Mouse (Mus musculus): ENCODE results near the gene Hps3. TPM values are rescaled to one million over a fixed set of nuclear protein-coding genes. Genes with fewer than 3 reads are reported as not detected.

Hps3 gene
- polyA plus RNA-seq, 1 experiment from 2014 or later: 15.9 TPM

- ATAC-seq (ENCODE audit: low FRiP score) (no peak), DNase-seq (ENCODE audit: low spot score) (no peak)
- Histone ChIP-seq H3K4me3 (ENCODE audit: low read depth, low read length) (no peak overlapping the region), H3K9me3 (ENCODE audit: control insufficient read depth, low read length) (no peaks in the 10 kb centered on the region), H3K9ac (ENCODE audit: low read depth, low read length) (no peak overlapping the region), H3K4me2 (replicated peaks; ENCODE audit: low read depth, low read length) (no peak overlapping the region), H3K27me3 (ENCODE audit: control insufficient read depth, insufficient read depth, low read length) (no peaks in the 10 kb centered on the region), H3K36me3 (ENCODE audit: control insufficient read depth, insufficient read depth, low read length) (no peaks in the 10 kb centered on the region), H3K4me1 (replicated peaks; ENCODE audit: control insufficient read depth, insufficient read depth, low read length) (no peaks in the 10 kb centered on the region), H3K27ac (ENCODE audit: low read depth, low read length) (no peak overlapping the region)
- WGBS: 94% methylated on average over 2 of the region's 2 CpGs
Measured at GRCm38 (mm10) chr3:19964625-19965188, 70.4 kb downstream of the Hps3 start.

GRCm38 (mm10) chr3:19962769-19963513, 72.2 kb downstream of the Hps3 start:
- WGBS: 87% methylated on average over 3 of the region's 3 CpGs
- no peak overlapping the region for H3K27ac ChIP-seq (ENCODE audit: low read depth, low read length)
- no peak for DNase-seq (ENCODE audit: low spot score)
- ATAC-seq (ENCODE audit: low FRiP score): no peak
- H3K4me1 ChIP-seq (replicated peaks; ENCODE audit: control insufficient read depth, insufficient read depth, low read length): no peaks in the 10 kb centered on the region
- no peak overlapping the region for H3K9ac ChIP-seq (ENCODE audit: low read depth, low read length)
- H3K36me3 ChIP-seq (ENCODE audit: control insufficient read depth, insufficient read depth, low read length): no peaks in the 10 kb centered on the region
- no peak overlapping the region for H3K4me3 ChIP-seq (ENCODE audit: low read depth, low read length)
- H3K27me3 ChIP-seq (ENCODE audit: control insufficient read depth, insufficient read depth, low read length): no peaks in the 10 kb centered on the region
- no peaks in the 10 kb centered on the region for H3K9me3 ChIP-seq (ENCODE audit: control insufficient read depth, low read length)
- no peak overlapping the region for H3K4me2 ChIP-seq (replicated peaks; ENCODE audit: low read depth, low read length)

- WGBS: 85% methylated on average over 2 of the region's 2 CpGs
- ATAC-seq (ENCODE audit: low FRiP score): no peak
- H3K36me3 ChIP-seq (ENCODE audit: control insufficient read depth, insufficient read depth, low read length): no peaks in the 10 kb centered on the region
Measured at GRCm38 (mm10) chr3:19961341-19961740, 73.8 kb downstream of the Hps3 start.

GRCm38 (mm10) chr3:19960570-19961114, 74.5 kb downstream of the Hps3 start:
- Histone ChIP-seq H3K9ac (ENCODE audit: low read depth, low read length) (no peak overlapping the region), H3K27me3 (ENCODE audit: control insufficient read depth, insufficient read depth, low read length) (no peaks in the 10 kb centered on the region), H3K4me3 (ENCODE audit: low read depth, low read length) (no peak overlapping the region), H3K27ac (ENCODE audit: low read depth, low read length) (no peak overlapping the region), H3K9me3 (ENCODE audit: control insufficient read depth, low read length) (no peaks in the 10 kb centered on the region), H3K36me3 (ENCODE audit: control insufficient read depth, insufficient read depth, low read length) (no peaks in the 10 kb centered on the region), H3K4me2 (replicated peaks; ENCODE audit: low read depth, low read length) (no peak overlapping the region), H3K4me1 (replicated peaks; ENCODE audit: control insufficient read depth, insufficient read depth, low read length) (no peaks in the 10 kb centered on the region)
- DNase-seq (ENCODE audit: low spot score) (no peak), ATAC-seq (ENCODE audit: low FRiP score) (no peak)
- WGBS: 77% methylated on average over 3 of the region's 3 CpGs

More at GRCm38 (mm10) chr3:19961341-19961740, 73.8 kb downstream of the Hps3 start:
- H3K9me3 ChIP-seq (ENCODE audit: control insufficient read depth, low read length): no peaks in the 10 kb centered on the region
- H3K9ac ChIP-seq (ENCODE audit: low read depth, low read length): no peak overlapping the region
- no peaks in the 10 kb centered on the region for H3K27me3 ChIP-seq (ENCODE audit: control insufficient read depth, insufficient read depth, low read length)
- no peaks in the 10 kb centered on the region for H3K4me1 ChIP-seq (replicated peaks; ENCODE audit: control insufficient read depth, insufficient read depth, low read length)
- H3K4me2 ChIP-seq (replicated peaks; ENCODE audit: low read depth, low read length): no peak overlapping the region
- H3K4me3 ChIP-seq (ENCODE audit: low read depth, low read length): no peak overlapping the region
- no peak overlapping the region for H3K27ac ChIP-seq (ENCODE audit: low read depth, low read length)
- no peak for DNase-seq (ENCODE audit: low spot score)

GRCm38 (mm10) chr3:19958983-19959382, 76.1 kb downstream of the Hps3 start:
- no peaks in the 10 kb centered on the region for H3K27me3 ChIP-seq (ENCODE audit: control insufficient read depth, insufficient read depth, low read length)
- 67% methylated on average over 1 of the region's 1 CpGs for WGBS
- DNase-seq (ENCODE audit: low spot score) (no peak), ATAC-seq (ENCODE audit: low FRiP score) (no peak)
- H3K36me3 ChIP-seq (ENCODE audit: control insufficient read depth, insufficient read depth, low read length): no peaks in the 10 kb centered on the region
- H3K27ac ChIP-seq (ENCODE audit: low read depth, low read length): no peak overlapping the region
- no peaks in the 10 kb centered on the region for H3K4me1 ChIP-seq (replicated peaks; ENCODE audit: control insufficient read depth, insufficient read depth, low read length)
- no peaks in the 10 kb centered on the region for H3K9me3 ChIP-seq (ENCODE audit: control insufficient read depth, low read length)
- no peak overlapping the region for H3K4me3 ChIP-seq (ENCODE audit: low read depth, low read length)
- H3K9ac ChIP-seq (ENCODE audit: low read depth, low read length): no peak overlapping the region
- no peak overlapping the region for H3K4me2 ChIP-seq (replicated peaks; ENCODE audit: low read depth, low read length)

- Histone ChIP-seq H3K9ac (ENCODE audit: low read depth, low read length) (no peak overlapping the region), H3K9me3 (ENCODE audit: control insufficient read depth, low read length) (no peaks in the 10 kb centered on the region), H3K27ac (ENCODE audit: low read depth, low read length) (no peak overlapping the region), H3K4me3 (ENCODE audit: low read depth, low read length) (no peak overlapping the region), H3K27me3 (ENCODE audit: control insufficient read depth, insufficient read depth, low read length) (no peaks in the 10 kb centered on the region), H3K4me2 (replicated peaks; ENCODE audit: low read depth, low read length) (no peak overlapping the region), H3K4me1 (replicated peaks; ENCODE audit: control insufficient read depth, insufficient read depth, low read length) (no peaks in the 10 kb centered on the region), H3K36me3 (ENCODE audit: control insufficient read depth, insufficient read depth, low read length) (no peaks in the 10 kb centered on the region)
- no peak for ATAC-seq (ENCODE audit: low FRiP score)
- DNase-seq (ENCODE audit: low spot score): no peak
Measured at GRCm38 (mm10) chr3:19958031-19958430, 77.1 kb downstream of the Hps3 start.

- WGBS: 21% methylated on average over 5 of the region's 5 CpGs
- Histone ChIP-seq H3K4me3 (ENCODE audit: low read depth, low read length) (no peak within 1 kb of the TSS), H3K4me2 (replicated peaks; ENCODE audit: low read depth, low read length) (no peak within 1 kb of the TSS), H3K27ac (ENCODE audit: low read depth, low read length) (no peak within 1 kb of the TSS), H3K9me3 (ENCODE audit: control insufficient read depth, low read length) (no peaks in the 10 kb centered on the region), H3K9ac (ENCODE audit: low read depth, low read length) (no peak within 1 kb of the TSS), H3K36me3 (ENCODE audit: control insufficient read depth, insufficient read depth, low read length) (no peaks in the 10 kb centered on the region), H3K27me3 (ENCODE audit: control insufficient read depth, insufficient read depth, low read length) (no peaks in the 10 kb centered on the region), H3K4me1 (replicated peaks; ENCODE audit: control insufficient read depth, insufficient read depth, low read length) (no peaks in the 10 kb centered on the region)
- DNase-seq (ENCODE audit: low spot score) (peak; percentile 49), ATAC-seq (ENCODE audit: low FRiP score) (peak; percentile 69; the same call in 1 of the 2 replicates)
Measured at GRCm38 (mm10) chr3:19956885-19957284, 78.2 kb downstream of the Hps3 start, which contains the start of gene Cp. TSS of gene Cp (plus strand) at chr3:19957054.

GRCm38 (mm10) chr3:19953865-19954264, 81.2 kb downstream of the Hps3 start:
- no peaks in the 10 kb centered on the region for H3K4me1 ChIP-seq (replicated peaks; ENCODE audit: control insufficient read depth, insufficient read depth, low read length)
- H3K4me2 ChIP-seq (replicated peaks; ENCODE audit: low read depth, low read length): no peak overlapping the region
- DNase-seq (ENCODE audit: low spot score): peak; percentile 13
- WGBS: 11% methylated on average over 3 of the region's 3 CpGs
- no peaks in the 10 kb centered on the region for H3K27me3 ChIP-seq (ENCODE audit: control insufficient read depth, insufficient read depth, low read length)
- peak; percentile 49; the same call in 1 of the 2 replicates for ATAC-seq (ENCODE audit: low FRiP score)
- no peak overlapping the region for H3K27ac ChIP-seq (ENCODE audit: low read depth, low read length)
- H3K36me3 ChIP-seq (ENCODE audit: control insufficient read depth, insufficient read depth, low read length): no peaks in the 10 kb centered on the region
- H3K9me3 ChIP-seq (ENCODE audit: control insufficient read depth, low read length): no peaks in the 10 kb centered on the region
- no peak overlapping the region for H3K4me3 ChIP-seq (ENCODE audit: low read depth, low read length)
- no peak overlapping the region for H3K9ac ChIP-seq (ENCODE audit: low read depth, low read length)

GRCm38 (mm10) chr3:19953425-19953824, 81.7 kb downstream of the Hps3 start:
- Histone ChIP-seq H3K27me3 (ENCODE audit: control insufficient read depth, insufficient read depth, low read length) (no peaks in the 10 kb centered on the region), H3K9ac (ENCODE audit: low read depth, low read length) (no peak overlapping the region), H3K4me3 (ENCODE audit: low read depth, low read length) (no peak overlapping the region), H3K4me2 (replicated peaks; ENCODE audit: low read depth, low read length) (no peak overlapping the region), H3K4me1 (replicated peaks; ENCODE audit: control insufficient read depth, insufficient read depth, low read length) (no peaks in the 10 kb centered on the region), H3K9me3 (ENCODE audit: control insufficient read depth, low read length) (no peaks in the 10 kb centered on the region), H3K27ac (ENCODE audit: low read depth, low read length) (no peak overlapping the region), H3K36me3 (ENCODE audit: control insufficient read depth, insufficient read depth, low read length) (no peaks in the 10 kb centered on the region)
- WGBS: 9% methylated on average over 1 of the region's 1 CpGs
- DNase-seq (ENCODE audit: low spot score) (peak; percentile 2), ATAC-seq (ENCODE audit: low FRiP score) (no peak)
